Mouse (Mus musculus) layer of hippocampus, adult 6 months (tissue): Measurements from ENCODE around the gene Fmo3. TPM values are rescaled to one million over a fixed set of nuclear protein-coding genes. Genes with fewer than 3 reads are reported as not detected.

Source experiments
- long read RNA-seq, 2 experiments: library from polyadenylated mRNA; unstranded; transcript quantifications; one replicate each; pipeline ENCODE4 v2.0.0; 2019 to 2020
- polyA plus RNA-seq: library from polyadenylated mRNA; unstranded; fragments of <200 nt; fragmentation: Nextera tagmentation; gene quantifications from 2 replicates; pipeline ENCODE4 v1.2.3, GENCODE M21; 2021

The Fmo3 gene
- not detected in 2 replicates for polyA plus RNA-seq
- long read RNA-seq, experiment 1: 0 reads
- long read RNA-seq, experiment 2: 0 reads

DNA sequence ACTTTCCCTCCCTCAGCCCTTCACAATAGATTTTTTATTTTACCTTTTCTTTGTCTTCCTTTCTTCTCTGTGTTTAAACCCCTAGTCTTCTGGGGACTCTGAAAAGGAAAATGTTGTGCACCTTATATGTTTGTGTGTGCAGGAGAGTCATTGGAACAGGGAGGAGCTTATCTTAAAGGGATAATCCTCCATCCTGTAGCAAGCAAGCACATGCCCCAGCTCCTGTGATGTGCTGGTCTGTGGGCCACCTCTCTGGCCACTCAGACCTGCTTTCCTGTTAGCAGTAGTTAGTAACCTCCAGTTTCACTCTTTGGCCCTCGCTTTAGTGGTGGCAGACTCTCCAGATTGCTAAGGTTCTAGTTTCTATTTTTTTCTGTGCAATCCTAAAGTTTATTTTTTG, at the start of gene Fmo3:
Fmo3 (minus strand) TSS at position 101 of the 400 bp plus-strand sequence.

DNA sequence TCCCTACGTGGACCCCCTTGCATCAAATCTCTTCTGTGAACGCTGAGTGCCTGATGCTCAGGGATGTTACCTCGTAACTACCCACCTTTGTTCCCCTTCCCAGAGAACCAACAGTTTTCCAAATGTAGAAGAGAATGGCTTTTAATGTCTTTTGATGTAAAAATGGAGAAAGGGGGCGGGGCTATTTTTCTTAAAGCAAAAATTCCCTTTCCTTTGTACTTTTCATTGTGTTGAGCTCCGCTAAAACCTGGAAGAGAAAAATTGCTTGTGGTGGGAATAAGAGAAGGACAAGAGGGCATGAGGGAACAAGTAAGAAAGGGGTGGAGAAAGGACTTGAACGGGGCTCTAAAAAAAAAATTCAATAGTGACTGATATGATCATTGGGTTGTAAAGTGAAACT, 46.9 kb downstream of the Fmo3 start, which contains the start of gene Fmo6:
Fmo6 (minus strand) TSS at position 101 of the 400 bp plus-strand sequence.

Other genes with a start within 250 kb of the Fmo3 start
- 59.3 and 72.1 TPM in 2 replicates for gene Prrc2c, start 244.0 kb downstream of the Fmo3 start, polyA plus RNA-seq
- gene Fmo4, start 170.6 kb downstream of the Fmo3 start, polyA plus RNA-seq: not detected in 2 replicates
- 5.8 and 6.8 TPM in 2 replicates for gene Fmo1, start 117.9 kb downstream of the Fmo3 start, polyA plus RNA-seq
- gene Fmo2, start 85.8 kb downstream of the Fmo3 start, polyA plus RNA-seq: 0.20 and 1.9 TPM in 2 replicates
- gene Fmo6, start 47.0 kb downstream of the Fmo3 start, polyA plus RNA-seq: not detected in 2 replicates
- not detected in 2 replicates for gene Mroh9, start 101.1 kb upstream of the Fmo3 start, polyA plus RNA-seq